Mouse (Mus musculus) CH12.LX (cell line): Measurements from ENCODE around the gene Narf. TPM values are rescaled to one million over a fixed set of nuclear protein-coding genes. Genes with fewer than 3 reads are reported as not detected.

Source experiments
- DNase-seq: peaks from one replicate; pipeline ENCODE4 v3.0.0-alpha.2; 2013; ENCODE audit errors: extremely low read depth
- H3K27ac ChIP-seq: 2 replicates; pipeline ENCODE4 v1.5.1; 2012; ENCODE audit warnings: low read depth, mild to moderate bottlenecking, control low read depth, moderate library complexity; ENCODE audit not compliant: insufficient read depth
- H3K27me3 ChIP-seq: replicated peaks from 2 replicates; pipeline ENCODE3; 2012; ENCODE audit warnings: inconsistent platforms
- H3K36me3 ChIP-seq, 2 experiments: replicated peaks in 1 of 2; 2 replicates each; pipeline versions ENCODE3 to v1.6.1; 2012; ENCODE audit warnings: inconsistent platforms in 1 of 2, low read length in 1 of 2, mild to moderate bottlenecking in 1 of 2, mixed read lengths in 1 of 2, moderate library complexity in 1 of 2; ENCODE audit not compliant: control insufficient read depth in 1 of 2, insufficient read depth in 1 of 2
- H3K4me1 ChIP-seq, 2 experiments: 2 replicates each; pipeline ENCODE4 v1.6.1; 2012; ENCODE audit warnings: inconsistent platforms in 1 of 2, moderate library complexity in 1 of 2; ENCODE audit not compliant: insufficient read depth in 2 of 2, control insufficient read depth in 1 of 2
- H3K4me2 ChIP-seq: 2 replicates; pipeline ENCODE4 v1.6.1; 2012; ENCODE audit warnings: low read depth, mild to moderate bottlenecking, control low read depth; ENCODE audit not compliant: poor library complexity, insufficient read depth, severe bottlenecking
- H3K4me3 ChIP-seq, 3 experiments: fragments of 150-350 bp in 1 of 3; sonication (generic) in 1 of 3; replicated peaks in 1 of 3; 2 replicates each; pipeline versions ENCODE3 to v1.5.1; 2011 to 2012; ENCODE audit warnings: low read depth in 2 of 3, low read length in 2 of 3, mild to moderate bottlenecking in 2 of 3, moderate library complexity in 2 of 3, control low read depth in 1 of 3, improper control_type of control experiment in 1 of 3, inconsistent platforms in 1 of 3, mixed read lengths in 1 of 3; ENCODE audit not compliant: poor library complexity in 1 of 3
- H3K79me2 ChIP-seq: replicated peaks from 2 replicates; pipeline ENCODE4 v1.6.1; 2012; ENCODE audit warnings: mild to moderate bottlenecking, moderate library complexity; ENCODE audit not compliant: control insufficient read depth, poor library complexity, insufficient read depth, severe bottlenecking; ENCODE audit errors: extremely low read depth
- H3K9ac ChIP-seq: 2 replicates; pipeline ENCODE4 v1.6.1; 2012; ENCODE audit warnings: low read depth, mild to moderate bottlenecking, control low read depth, moderate library complexity; ENCODE audit not compliant: insufficient read depth
- H3K9me3 ChIP-seq: replicated peaks from 2 replicates; pipeline ENCODE3; 2012; ENCODE audit warnings: low read length, inconsistent platforms, mixed read lengths
- CTCF ChIP-seq, 2 experiments: IDR thresholded peaks in 1 of 2; conservative IDR thresholded peaks in 1 of 2; 2 replicates each; pipeline ENCODE4 v1.5.1; 2011 to 2012; ENCODE audit warnings: low read depth in 2 of 2, low read length in 2 of 2, improper control_type of control experiment in 1 of 2, inconsistent platforms in 1 of 2, mild to moderate bottlenecking in 1 of 2, moderate library complexity in 1 of 2
- ELF1 ChIP-seq: IDR thresholded peaks from 2 replicates; pipeline ENCODE4 v1.6.1; 2014; ENCODE audit warnings: low read depth, mild to moderate bottlenecking, inconsistent platforms, low read length, improper control_type of control experiment
- EP300 ChIP-seq: IDR thresholded peaks from 2 replicates; pipeline ENCODE4 v1.6.1; 2011; ENCODE audit warnings: low read length, improper control_type of control experiment
- ETS1 ChIP-seq: conservative IDR thresholded peaks from 2 replicates; pipeline ENCODE4 v1.6.1; 2012; ENCODE audit warnings: low read depth, mild to moderate bottlenecking, inconsistent platforms, low read length, improper control_type of control experiment, moderate library complexity
- JUN ChIP-seq: IDR thresholded peaks from 2 replicates; pipeline ENCODE4 v1.6.1; 2011; ENCODE audit warnings: low read depth, mild to moderate bottlenecking, low read length, improper control_type of control experiment, moderate library complexity; ENCODE audit not compliant: insufficient read depth
- KAT2A ChIP-seq: IDR thresholded peaks from 2 replicates; pipeline ENCODE4 v1.6.1; 2012; ENCODE audit warnings: low read length, improper control_type of control experiment, inconsistent platforms; ENCODE audit not compliant: insufficient replicate concordance
- MAX ChIP-seq: IDR thresholded peaks from 2 replicates; pipeline ENCODE4 v1.6.1; 2011; ENCODE audit warnings: low read length, improper control_type of control experiment
- MEF2A ChIP-seq: IDR thresholded peaks from 2 replicates; pipeline ENCODE4 v1.6.1; 2014; ENCODE audit warnings: low read depth, mild to moderate bottlenecking, inconsistent platforms, low read length, improper control_type of control experiment, borderline replicate concordance
- MXI1 ChIP-seq: IDR thresholded peaks from 2 replicates; pipeline ENCODE4 v1.6.1; 2011; ENCODE audit warnings: mild to moderate bottlenecking, low read depth, low read length, improper control_type of control experiment
- MYC ChIP-seq: IDR thresholded peaks from 2 replicates; pipeline ENCODE4 v1.6.1; 2011; ENCODE audit warnings: low read depth, mild to moderate bottlenecking, improper control_type of control experiment, low read length
- NRF1 ChIP-seq: IDR thresholded peaks from 2 replicates; pipeline ENCODE4 v1.6.1; 2014; ENCODE audit warnings: low read depth, mild to moderate bottlenecking, inconsistent platforms, low read length, improper control_type of control experiment, moderate library complexity
- PAX5 ChIP-seq: IDR thresholded peaks from 2 replicates; pipeline ENCODE4 v1.6.1; 2012; ENCODE audit warnings: low read length, inconsistent platforms, mixed read lengths
- POLR2A ChIP-seq: IDR thresholded peaks from 2 replicates; pipeline ENCODE4 v1.6.1; 2011; ENCODE audit warnings: low read depth, mild to moderate bottlenecking, improper control_type of control experiment, low read length
- SMC3 ChIP-seq: IDR thresholded peaks from 2 replicates; pipeline ENCODE4 v1.6.1; 2011; ENCODE audit warnings: low read depth, low read length, improper control_type of control experiment
- TCF12 ChIP-seq: IDR thresholded peaks from 2 replicates; pipeline ENCODE4 v1.6.1; 2014; ENCODE audit warnings: low read depth, mild to moderate bottlenecking, inconsistent platforms, low read length, improper control_type of control experiment
- USF1 ChIP-seq: IDR thresholded peaks from 2 replicates; pipeline ENCODE4 v1.6.1; 2014; ENCODE audit warnings: low read depth, mild to moderate bottlenecking, inconsistent platforms, low read length, improper control_type of control experiment
- dilution Hi-C: fragments of 300-500 bp; cut with MboI; formaldehyde crosslinking; loops from 2 replicates; pipeline ENCODE4 v1.14.3; 2020; ENCODE audit warnings: low sequenced_read_pairs; ENCODE audit not compliant: extremely low pct_unique_long_range_greater_than_20kb, extremely low pct_ligation_motif_present
- in situ Hi-C: fragments of 300-500 bp; cut with MboI; formaldehyde crosslinking; loops from 3 replicates; pipeline ENCODE4 v1.14.3; 2019; ENCODE audit warnings: low sequenced_read_pairs, low pct_ligation_motif_present, low pct_unique_long_range_greater_than_20kb, mixed read lengths
- polyA plus RNA-seq: library from polyadenylated mRNA; unstranded; fragments of >175 nt; gene quantifications from 2 replicates; pipeline ENCODE4 v1.2.1, GENCODE M21; 2012; ENCODE audit warnings: low read depth; ENCODE audit not compliant: insufficient read length
- total RNA-seq, 2 experiments: library from RNA; depleted of rRNA; stranded (reverse); fragments of 300-350 nt in 1 of 2; fragments of >200 nt in 1 of 2; gene quantifications; 2 replicates each; pipeline ENCODE4 v1.2.3; 2012 to 2014

Gene Narf
- total and polyA plus RNA-seq, 3 experiments: 11.7 to 29.9 (median 26.2) TPM

- Histone ChIP-seq H3K4me1 (peaks cover 2 to 9% of the 10 kb centered on the region in 2 experiments), H3K9me3 (no peaks in the 10 kb centered on the region), H3K4me3 (no peak overlapping the region), H3K27me3 (no peaks in the 10 kb centered on the region), H3K4me2 (no peak overlapping the region), H3K9ac (no peak overlapping the region), H3K36me3 (peaks cover 0 to 12% of the 10 kb centered on the region in 2 experiments), H3K79me2 (no peaks in the 10 kb centered on the region), H3K27ac (no peak overlapping the region)
- dilution Hi-C loops (no loop called here), in situ Hi-C loops (no loop called here)
- DNase-seq: no peak
- TF ChIP-seq USF1: no peak
- TF ChIP-seq JUN: no peak
These were observed 38.4 kb upstream of the Narf start for GRCm38 (mm10) chr11:121198622-121199021.

- Histone ChIP-seq H3K4me1 (peaks cover 4 to 15% of the 10 kb centered on the region in 2 experiments), H3K36me3 (peaks cover 0 to 9% of the 10 kb centered on the region in 2 experiments), H3K4me3 (no peak overlapping the region), H3K4me2 (no peak overlapping the region), H3K79me2 (no peaks in the 10 kb centered on the region), H3K27ac (no peak overlapping the region), H3K9me3 (no peaks in the 10 kb centered on the region), H3K27me3 (no peaks in the 10 kb centered on the region), H3K9ac (no peak overlapping the region)
- no peak for TF ChIP-seq MAX
- no peak for TF ChIP-seq NRF1
- no peak for TF ChIP-seq USF1
- no peak for TF ChIP-seq EP300
- no peak for TF ChIP-seq MXI1
- no peak for TF ChIP-seq JUN
- no peak for TF ChIP-seq TCF12
- no peak for TF ChIP-seq MYC
- no peak for TF ChIP-seq SMC3
- TF ChIP-seq MEF2A: no peak
- TF ChIP-seq KAT2A: no peak
- TF ChIP-seq ELF1: no peak
- in situ Hi-C loops (loop anchor here (5.0 kb wide), 1 partner anchor 138 kb away; the partner anchor contains the start of gene Sectm1b), dilution Hi-C loops (no loop called here)
- DNase-seq: no peak
These were observed 37.2 kb upstream of the Narf start for GRCm38 (mm10) chr11:121199851-121200250.

GRCm38 (mm10) chr11:121200781-121201180 lies 36.3 kb upstream of the Narf start:
- no peak overlapping the region for H3K4me3 ChIP-seq
- no peak for DNase-seq
- H3K4me1 ChIP-seq: peaks cover 4 to 19% of the 10 kb centered on the region in 2 experiments
- H3K9ac ChIP-seq: no peak overlapping the region
- H3K36me3 ChIP-seq: peaks cover 0 to 7% of the 10 kb centered on the region in 2 experiments
- H3K79me2 ChIP-seq: no peaks in the 10 kb centered on the region
- in situ Hi-C loops: loop anchor here (5.0 kb wide), 1 partner anchor 138 kb away; the partner anchor contains the start of gene Sectm1b
- H3K4me2 ChIP-seq: no peak overlapping the region
- TF ChIP-seq PAX5 (no peak), ETS1 (no peak), TCF12 (no peak), POLR2A (no peak), NRF1 (no peak), CTCF (conservative IDR thresholded peaks at IDR 0.05 in 1 of 2, IDR thresholded peaks at IDR 0.05 in 1 of 2; ENCODE audit: low read depth in 2 of 2, low read length in 2 of 2) (no peak)
- TF ChIP-seq, all 38 proteins: peak for 0
- Histone ChIP-seq H3K9me3 (no peaks in the 10 kb centered on the region), H3K27ac (no peak overlapping the region), H3K27me3 (no peaks in the 10 kb centered on the region)
- dilution Hi-C loops: no loop called here
